Mouse (Mus musculus) liver, embryonic 15.5 days (tissue): ENCODE results near the gene Dlgap5. TPM values are rescaled to one million over a fixed set of nuclear protein-coding genes. Genes with fewer than 3 reads are reported as not detected.

Experiments used
- ATAC-seq: fragments of 200-750 bp; cut with Nextera tagmentation; 2 replicates; pipeline ENCODE4 v1.8.0; 2017; ENCODE audit warnings: moderate number of reproducible peaks, mild to moderate bottlenecking, moderate library complexity; ENCODE audit not compliant: insufficient read depth
- H3K27ac ChIP-seq: fragments of 300-500 bp; sonication (generic); replicated peaks from 2 replicates; pipeline ENCODE4 v1.5.1; 2015; ENCODE audit warnings: mild to moderate bottlenecking, inconsistent platforms
- H3K27me3 ChIP-seq: fragments of 300-500 bp; sonication (generic); 2 replicates; pipeline ENCODE4 v1.6.1; 2015; ENCODE audit warnings: mild to moderate bottlenecking, inconsistent platforms
- H3K36me3 ChIP-seq: fragments of 300-500 bp; sonication (generic); replicated peaks from 2 replicates; pipeline ENCODE4 v1.6.1; 2015; ENCODE audit warnings: moderate library complexity, mild to moderate bottlenecking, inconsistent platforms
- H3K4me1 ChIP-seq: fragments of 300-500 bp; sonication (generic); replicated peaks from 2 replicates; pipeline ENCODE4 v1.6.1; 2015; ENCODE audit warnings: inconsistent platforms
- H3K4me2 ChIP-seq: fragments of 300-500 bp; sonication (generic); 2 replicates; pipeline ENCODE4 v1.6.1; 2015; ENCODE audit warnings: moderate library complexity, mild to moderate bottlenecking, inconsistent platforms
- H3K4me3 ChIP-seq: fragments of 300-500 bp; sonication (generic); replicated peaks from 2 replicates; pipeline ENCODE4 v1.5.1; 2015; ENCODE audit warnings: mild to moderate bottlenecking, inconsistent platforms
- H3K9ac ChIP-seq: fragments of 300-500 bp; sonication (generic); 2 replicates; pipeline ENCODE4 v1.6.1; 2015; ENCODE audit warnings: moderate library complexity, mild to moderate bottlenecking, inconsistent platforms
- H3K9me3 ChIP-seq: fragments of 300-500 bp; sonication (generic); replicated peaks from 2 replicates; pipeline ENCODE4 v1.6.1; 2016; ENCODE audit warnings: inconsistent platforms
- WGBS: fragments of 180-500 bp; shearing (Covaris S2); methylation state at CpG from one replicate; pipeline ENCODE4 v1.1.7; 2015; ENCODE audit warnings: mixed read lengths; ENCODE audit not compliant: insufficient replicate concordance; 5-methylcytosine and 5-hydroxymethylcytosine counted together
- polyA plus RNA-seq: library from polyadenylated mRNA; unstranded; fragments of >200 nt; fragmentation: Nextera tagmentation; extraction: Ambion mirVana; gene quantifications from 2 replicates; pipeline ENCODE4 v1.2.1, GENCODE M21; 2015

Dlgap5 gene
- polyA plus RNA-seq, 1 experiment from 2014 or later, result 51.3 TPM

GRCm38 (mm10) chr14:47352272-47352671 is 65.9 kb downstream of the Dlgap5 start:
- Histone ChIP-seq H3K4me1 (peaks cover 19% of the 10 kb centered on the region), H3K27me3 (no peaks in the 10 kb centered on the region), H3K9ac (no peak overlapping the region), H3K4me2 (no peak overlapping the region), H3K27ac (no peak overlapping the region), H3K4me3 (no peak overlapping the region), H3K36me3 (no peaks in the 10 kb centered on the region), H3K9me3 (no peaks in the 10 kb centered on the region)
- ATAC-seq, result no peak
- WGBS, result 81% methylated on average over 10 of the region's 10 CpGs

GRCm38 (mm10) chr14:47350974-47351373 is 67.2 kb downstream of the Dlgap5 start:
- H3K27me3 ChIP-seq, result no peaks in the 10 kb centered on the region
- ATAC-seq, result no peak
- 74% methylated on average over 2 of the region's 2 CpGs for WGBS

GRCm38 (mm10) chr14:47346715-47347114 is 71.5 kb downstream of the Dlgap5 start:
- Histone ChIP-seq H3K27ac (no peak overlapping the region), H3K4me2 (no peak overlapping the region), H3K9ac (no peak overlapping the region), H3K36me3 (no peaks in the 10 kb centered on the region), H3K9me3 (no peaks in the 10 kb centered on the region), H3K27me3 (no peaks in the 10 kb centered on the region), H3K4me3 (no peak overlapping the region), H3K4me1 (no peaks in the 10 kb centered on the region; the same call in 1 of the 2 replicates)
- ATAC-seq, result peak; percentile 28; the same call in 1 of the 2 replicates
- 62% methylated on average over 1 of the region's 1 CpGs for WGBS

More at GRCm38 (mm10) chr14:47350974-47351373, 67.2 kb downstream of the Dlgap5 start:
- H3K4me2 ChIP-seq, result no peak overlapping the region
- peaks cover 19% of the 10 kb centered on the region for H3K4me1 ChIP-seq
- H3K27ac ChIP-seq, result no peak overlapping the region
- H3K9ac ChIP-seq, result no peak overlapping the region
- H3K36me3 ChIP-seq, result no peaks in the 10 kb centered on the region
- no peak overlapping the region for H3K4me3 ChIP-seq
- no peaks in the 10 kb centered on the region for H3K9me3 ChIP-seq

GRCm38 (mm10) chr14:47341811-47342291 is 76.4 kb downstream of the Dlgap5 start:
- Histone ChIP-seq H3K36me3 (no peaks in the 10 kb centered on the region), H3K4me1 (no peaks in the 10 kb centered on the region; the same call in 1 of the 2 replicates), H3K4me2 (no peak overlapping the region), H3K27ac (no peak overlapping the region), H3K4me3 (no peak overlapping the region), H3K9me3 (no peaks in the 10 kb centered on the region), H3K9ac (no peak overlapping the region), H3K27me3 (no peaks in the 10 kb centered on the region)
- 48% methylated on average over 4 of the region's 4 CpGs for WGBS
- ATAC-seq, result no peak

- Histone ChIP-seq H3K27ac (no peak overlapping the region), H3K9ac (no peak overlapping the region), H3K36me3 (no peaks in the 10 kb centered on the region), H3K27me3 (no peaks in the 10 kb centered on the region), H3K4me1 (no peaks in the 10 kb centered on the region), H3K4me2 (no peak overlapping the region), H3K4me3 (no peak overlapping the region), H3K9me3 (no peaks in the 10 kb centered on the region)
- WGBS, result 66% methylated on average over 10 of the region's 10 CpGs
- ATAC-seq, result no peak
These were observed 77.8 kb downstream of the Dlgap5 start for GRCm38 (mm10) chr14:47340231-47340925.

Other genes with a start within 250 kb of the Dlgap5 start
- 4.5 and 4.9 TPM in 2 replicates for gene Gch1, start 229.0 kb downstream of the Dlgap5 start, polyA plus RNA-seq
- gene Wdhd1, start 141.6 kb downstream of the Dlgap5 start, polyA plus RNA-seq, result 32.3 and 33.7 TPM in 2 replicates
- gene Socs4, start 141.5 kb downstream of the Dlgap5 start, polyA plus RNA-seq, result 2.0 and 2.5 TPM in 2 replicates
- 27.0 and 28.0 TPM in 2 replicates for gene Mapk1ip1l, start 120.1 kb downstream of the Dlgap5 start, polyA plus RNA-seq
- 43.1 and 47.0 TPM in 2 replicates for gene Lgals3, start 50.7 kb downstream of the Dlgap5 start, polyA plus RNA-seq
- 40.4 and 46.5 TPM in 2 replicates for gene Fbxo34, start 32.0 kb upstream of the Dlgap5 start, polyA plus RNA-seq
- gene Atg14, start 152.2 kb upstream of the Dlgap5 start, polyA plus RNA-seq, result 7.4 and 8.9 TPM in 2 replicates
- gene Ktn1, start 230.0 kb upstream of the Dlgap5 start, polyA plus RNA-seq, result 8.2 and 8.7 TPM in 2 replicates